Comparison of ENCODE assay signal across 21 mouse cellular contexts in genomic region chr2:80404770-80405169, GRCm38 (mm10). TPM values are rescaled to one million over a fixed set of nuclear protein-coding genes. Genes with fewer than 3 reads are reported as not detected.
DNase-seq lines count a peak whose midpoint lies in the region; ATAC-seq lines count a peak whose summit lies in the region.
"Had no signal": no experiment of that assay in that cellular context is flagged by ENCODE, and none has a peak within 500 bp of the region (broad histone marks: within the 10 kb centered on the region; RNA-seq: fewer than 3 reads in every experiment).

No protein-coding gene starts in this region.

- DNase-seq in R1 (ENCODE audit: low read depth, low spot score), result peak; percentile 15
- peak; percentile 20 for DNase-seq in ZHBTc4 (ENCODE audit: low read depth, low spot score)
- DNase-seq in right cerebral cortex, adult 2 months (ENCODE audit: low spot score in 2 of 2), result no peak
- no peak for DNase-seq in cerebellum, postnatal 10 days
- no peak for DNase-seq in thymus, adult 18-20 months
- DNase-seq in adrenal gland, adult 8-10 months, result no peak
- DNase-seq: adrenal gland, postnatal 10 days; cerebellum, adult 9-11 months; gastrocnemius, postnatal 10 days; heart, adult 2 months; heart, postnatal 36 days; lung, postnatal 4 days; thymus, adult 2 months had no signal

- H3K4me1 ChIP-seq in embryonic facial prominence, embryonic 13.5 days, result peaks cover 39% of the 10 kb centered on the region
- H3K4me1 ChIP-seq in limb, embryonic 12.5 days (replicated peaks), result peaks cover 45% of the 10 kb centered on the region
- H3K4me1 ChIP-seq: lung, embryonic 15.5 days had no signal

- no peaks in the 10 kb centered on the region for H3K27me3 ChIP-seq in embryonic facial prominence, embryonic 13.5 days
- peaks cover 18% of the 10 kb centered on the region for H3K27me3 ChIP-seq in limb, embryonic 12.5 days
- H3K27me3 ChIP-seq: lung, embryonic 15.5 days had no signal

- 9% methylated on average over 5 of the region's 5 CpGs for WGBS in embryonic facial prominence, embryonic 13.5 days
- 1% methylated on average over 5 of the region's 5 CpGs for WGBS in limb, embryonic 12.5 days

- H3K9ac ChIP-seq in embryonic facial prominence, embryonic 13.5 days, result no peak overlapping the region
- no peak overlapping the region for H3K9ac ChIP-seq in limb, embryonic 12.5 days (replicated peaks)
- H3K9ac ChIP-seq: hindbrain, embryonic 14.5 days; liver, embryonic 14.5 days; lung, embryonic 15.5 days had no signal

- peak overlapping the region; percentile 47 for H3K4me2 ChIP-seq in embryonic facial prominence, embryonic 13.5 days
- H3K4me2 ChIP-seq in limb, embryonic 12.5 days, result peak overlapping the region; percentile 35
- H3K4me2 ChIP-seq: hindbrain, embryonic 14.5 days; lung, embryonic 15.5 days had no signal

- H3K9me3 ChIP-seq in embryonic facial prominence, embryonic 13.5 days, result no peaks in the 10 kb centered on the region
- no peaks in the 10 kb centered on the region for H3K9me3 ChIP-seq in limb, embryonic 12.5 days
- H3K9me3 ChIP-seq: forebrain, embryonic 10.5 days; lung, embryonic 15.5 days; midbrain, embryonic 10.5 days had no signal

- peak overlapping the region; percentile 71 for H3K27ac ChIP-seq in embryonic facial prominence, embryonic 13.5 days
- H3K27ac ChIP-seq in limb, embryonic 12.5 days, result peak overlapping the region; percentile 73
- H3K27ac ChIP-seq: forebrain, embryonic 10.5 days; heart, adult 2 months; hindbrain, embryonic 14.5 days; liver, embryonic 14.5 days; lung, embryonic 15.5 days; midbrain, embryonic 10.5 days had no signal

- ATAC-seq in embryonic facial prominence, embryonic 13.5 days (ENCODE audit: insufficient number of reproducible peaks, insufficient read depth, low FRiP score, low TSS enrichment, low read depth), result no peak
- ATAC-seq in limb, embryonic 12.5 days (ENCODE audit: insufficient number of reproducible peaks, insufficient read depth, low FRiP score, low TSS enrichment, low read depth), result peak; percentile 44; the same call in 1 of the 2 replicates
- ATAC-seq: intestine, postnatal 0 days had no signal

- no peak overlapping the region for H3K4me3 ChIP-seq in embryonic facial prominence, embryonic 13.5 days
- H3K4me3 ChIP-seq in limb, embryonic 12.5 days (replicated peaks), result no peak overlapping the region
- H3K4me3 ChIP-seq: forebrain, embryonic 10.5 days; heart, adult 2 months; lung, embryonic 15.5 days; midbrain, embryonic 10.5 days had no signal

- H3K36me3 ChIP-seq in embryonic facial prominence, embryonic 13.5 days, result no peaks in the 10 kb centered on the region
- H3K36me3 ChIP-seq in limb, embryonic 12.5 days, result no peaks in the 10 kb centered on the region
- H3K36me3 ChIP-seq: forebrain, embryonic 10.5 days; lung, embryonic 15.5 days; midbrain, embryonic 10.5 days had no signal

RNA-seq across cellular contexts. Expression of gene Frzb, which starts 42.7 kb away (rescaled TPM):
- 34.6 and 49.5 TPM in 2 replicates for polyA plus RNA-seq in embryonic facial prominence, embryonic 13.5 days (2015; fragmentation: Nextera tagmentation; extraction: Ambion mirVana)
- 54.7 and 56.2 TPM in 2 replicates for polyA plus RNA-seq in limb, embryonic 12.5 days (2016; fragmentation: Nextera tagmentation; extraction: Ambion mirVana)
- total RNA-seq in adrenal gland, adult 8-10 months (2022), result 100 to 1,000 TPM in 2 of 4 experiments, 1 to 10 TPM in 2; 3.6 to 312 (median 140) TPM

Comparison
In these comparisons a context has a peak if more than half of its experiments do, and no peak if none do; other contexts are left out.
1. DNase-seq: peak in R1 (single experiment) and ZHBTc4 (single experiment); none in right cerebral cortex, adult 2 months (0 of 2), cerebellum, postnatal 10 days (0 of 2), thymus, adult 18-20 months (0 of 2) and adrenal gland, adult 8-10 months (single experiment).